In the genomic region with DNA sequence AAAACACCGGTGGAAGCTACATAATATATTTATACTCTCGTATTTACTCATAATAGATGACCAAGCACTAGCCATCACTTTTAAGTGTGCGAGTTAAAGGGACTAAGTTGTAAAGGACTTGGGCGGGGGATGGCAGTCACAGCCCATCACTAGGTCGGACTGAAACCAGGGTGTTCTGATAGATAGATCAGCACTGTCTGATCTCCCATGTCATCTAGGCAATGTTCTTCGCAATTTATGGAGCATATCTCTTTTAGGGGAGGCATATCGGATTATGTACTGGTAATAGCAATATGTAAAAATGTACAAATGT, we compare ENCODE assay signal across 9 mouse cellular contexts. TPM values are rescaled to one million over a fixed set of nuclear protein-coding genes. Genes with fewer than 3 reads are reported as not detected.
DNase-seq lines count a peak whose midpoint lies in the region; ATAC-seq and TF ChIP-seq lines count a peak whose summit lies in the region.
"Had no signal": no experiment of that assay in that cellular context is flagged by ENCODE, and none has a peak within 500 bp of the region (broad histone marks: within the 10 kb centered on the region; RNA-seq: fewer than 3 reads in every experiment).

No protein-coding gene starts in this region.

- H3K4me3 ChIP-seq in kidney, adult 2 months (ENCODE audit: insufficient read depth, low read depth, low read length) = peak overlapping the region; percentile 75
- peak overlapping the region; percentile 68 for H3K4me3 ChIP-seq in embryonic facial prominence, embryonic 10.5 days
- H3K4me3 ChIP-seq in hindbrain, embryonic 15.5 days = peak overlapping the region; percentile 77
- peak overlapping the region; percentile 78 for H3K4me3 ChIP-seq in midbrain, postnatal 0 days (ENCODE audit: low read depth, low read length)

- WGBS in kidney, adult 2 months = 12% methylated on average over 7 of the region's 7 CpGs
- 23% methylated on average over 7 of the region's 7 CpGs for WGBS in embryonic facial prominence, embryonic 10.5 days
- WGBS in hindbrain, embryonic 15.5 days = 16% methylated on average over 7 of the region's 7 CpGs
- WGBS in midbrain, postnatal 0 days = 22% methylated on average over 7 of the region's 7 CpGs

- H3K9ac ChIP-seq in hindbrain, embryonic 15.5 days = peak overlapping the region; percentile 61; the same call in 1 of the 2 replicates
- H3K9ac ChIP-seq in midbrain, postnatal 0 days (replicated peaks; ENCODE audit: low read length, poor library complexity, severe bottlenecking) = peak overlapping the region; percentile 60

- no peaks in the 10 kb centered on the region for H3K9me3 ChIP-seq in embryonic facial prominence, embryonic 10.5 days
- H3K9me3 ChIP-seq in hindbrain, embryonic 15.5 days = no peaks in the 10 kb centered on the region
- no peaks in the 10 kb centered on the region for H3K9me3 ChIP-seq in midbrain, postnatal 0 days (ENCODE audit: low read length)
- H3K9me3 ChIP-seq: G1E had no signal

- TF ChIP-seq CTCF in kidney, adult 2 months (conservative IDR thresholded peaks at IDR 0.05; ENCODE audit: insufficient read depth, insufficient read length, low read depth, low read length) = no peak
- TF ChIP-seq CTCF in midbrain, postnatal 0 days (IDR thresholded peaks at IDR 0.05) = no peak

- peak; percentile 49 for DNase-seq in kidney, adult 2 months
- DNase-seq in kidney, adult 8-10 months = no peak
- no peak for DNase-seq in embryonic facial prominence, embryonic 10.5 days (ENCODE audit: low spot score)
- no peak for DNase-seq in midbrain, postnatal 0 days (ENCODE audit: low spot score)
- no peak for DNase-seq in urinary bladder, postnatal 36 days (ENCODE audit: low spot score in 2 of 2)
- DNase-seq in retina, embryonic 14.5 days (ENCODE audit: low spot score) = no peak
- no peak for DNase-seq in thymus, adult 18-20 months

- H3K4me1 ChIP-seq in kidney, adult 2 months (ENCODE audit: control insufficient read depth, insufficient read depth, low read length) = no peaks in the 10 kb centered on the region; the same call in 1 of the 2 replicates
- H3K4me1 ChIP-seq in embryonic facial prominence, embryonic 10.5 days = peaks cover 6% of the 10 kb centered on the region
- 0 out of 2 replicates have a peak, but pooled peaks cover 14% of the 10 kb centered on the region for H3K4me1 ChIP-seq in hindbrain, embryonic 15.5 days (replicated peaks)
- no peaks in the 10 kb centered on the region for H3K4me1 ChIP-seq in midbrain, postnatal 0 days (ENCODE audit: insufficient read depth, low read length)

- H3K4me2 ChIP-seq in hindbrain, embryonic 15.5 days = peak overlapping the region; percentile 89
- peak overlapping the region; percentile 88 for H3K4me2 ChIP-seq in midbrain, postnatal 0 days (ENCODE audit: low read depth, low read length, poor library complexity, severe bottlenecking)

- no peaks in the 10 kb centered on the region for H3K27me3 ChIP-seq in kidney, adult 2 months (replicated peaks; ENCODE audit: control insufficient read depth, insufficient read depth, low read length)
- H3K27me3 ChIP-seq in embryonic facial prominence, embryonic 10.5 days (replicated peaks; ENCODE audit: low read depth, poor library complexity, severe bottlenecking) = peaks cover 25% of the 10 kb centered on the region
- 0 out of 2 replicates have a peak, but pooled peaks cover 11% of the 10 kb centered on the region for H3K27me3 ChIP-seq in hindbrain, embryonic 15.5 days
- no peaks in the 10 kb centered on the region for H3K27me3 ChIP-seq in midbrain, postnatal 0 days (ENCODE audit: insufficient read depth, low read length)

- peak overlapping the region; percentile 71; the same call in 1 of the 2 replicates for H3K27ac ChIP-seq in kidney, adult 2 months (ENCODE audit: insufficient read depth, low read depth, low read length)
- no peak overlapping the region; the same call in 1 of the 2 replicates for H3K27ac ChIP-seq in embryonic facial prominence, embryonic 10.5 days (replicated peaks)
- no peak overlapping the region for H3K27ac ChIP-seq in hindbrain, embryonic 15.5 days (replicated peaks)
- H3K27ac ChIP-seq in midbrain, postnatal 0 days (ENCODE audit: low read depth, low read length) = no peak overlapping the region

- TF ChIP-seq POLR2A in kidney, adult 2 months (IDR thresholded peaks at IDR 0.05; ENCODE audit: low read depth, low read length) = no peak

- no peaks in the 10 kb centered on the region for H3K36me3 ChIP-seq in kidney, adult 2 months (ENCODE audit: control insufficient read depth, insufficient read depth, low read length)
- H3K36me3 ChIP-seq in embryonic facial prominence, embryonic 10.5 days (replicated peaks) = no peaks in the 10 kb centered on the region
- H3K36me3 ChIP-seq in hindbrain, embryonic 15.5 days = no peaks in the 10 kb centered on the region
- H3K36me3 ChIP-seq in midbrain, postnatal 0 days (ENCODE audit: insufficient read depth, low read length) = no peaks in the 10 kb centered on the region
- H3K36me3 ChIP-seq: G1E had no signal

- no peak for ATAC-seq in hindbrain, embryonic 15.5 days (ENCODE audit: low FRiP score, low read depth)
- no peak for ATAC-seq in midbrain, postnatal 0 days (ENCODE audit: low FRiP score)

RNA-seq across cellular contexts. Expression of a gene that starts 1.1 kb away (rescaled TPM):
- 4.9 and 5.6 TPM in 2 replicates for polyA plus RNA-seq in kidney, adult 2 months (2012; rRNA removed)
- polyA plus RNA-seq in embryonic facial prominence, embryonic 10.5 days (2016; fragmentation: Nextera tagmentation; extraction: Ambion mirVana) = 14.7 and 16.3 TPM in 2 replicates
- 13.2 and 14.1 TPM in 2 replicates for polyA plus RNA-seq in hindbrain, embryonic 15.5 days (2015; fragmentation: Nextera tagmentation; extraction: Ambion mirVana)
- 26.8 and 34.0 TPM in 2 replicates for total RNA-seq in midbrain, postnatal 0 days (2014; rRNA removed)
- 12.2 and 12.8 TPM in 2 replicates for polyA plus RNA-seq in midbrain, postnatal 0 days (2015; fragmentation: Nextera tagmentation; extraction: Ambion mirVana)
- polyA plus RNA-seq: G1E had no signal
